Mouse (Mus musculus) right cerebral cortex, postnatal 4 days (tissue): ENCODE measurements at regions not wholly inside any gene's neighbourhood (a gene's known extent, or its start where the extent isn't known, plus 50 kb on each side); places are given as distances from the start of the nearest gene placed in this dataset.
A peak's percentile ranks its signal among the peaks of the same experiment; 100 is the strongest.

ENCODE experiments used
- DNase-seq: peaks from one replicate; pipeline ENCODE4 v3.0.0-alpha.2; 2022

- DNase-seq = peak; percentile 73
Observed at GRCm38 (mm10) chr7:31208237-31209054, 52.8 kb upstream of the Gramd1a start.

GRCm38 (mm10) chr7:31207563-31208236 is 52.0 kb upstream of the Gramd1a start:
- no peak for DNase-seq
